Mouse (Mus musculus) yolk sac, embryonic 10.5 days (tissue): ENCODE results near the gene Olfr906.

Experiments
- DNase-seq: peaks from one replicate; pipeline ENCODE4 v3.0.0-alpha.2; 2017; ENCODE audit warnings: low spot score

Olfr906 gene

DNA sequence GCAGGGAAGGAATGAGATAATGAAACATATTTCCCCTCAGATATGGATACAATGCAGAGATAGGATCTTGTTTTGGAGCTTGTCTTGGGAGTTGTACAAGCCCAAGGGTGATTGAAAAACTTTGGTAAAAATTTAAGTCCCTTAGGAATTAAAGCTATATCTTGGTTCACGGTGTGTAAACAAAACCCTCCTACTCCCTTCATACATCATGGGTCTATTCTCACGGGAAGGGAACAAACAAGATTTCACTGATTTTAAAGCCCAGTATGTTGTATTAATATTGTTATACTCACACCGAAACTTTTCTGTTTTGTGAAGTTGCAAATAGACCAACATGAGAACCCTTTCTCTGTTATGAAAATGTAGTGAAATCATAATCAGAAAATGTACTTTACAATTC is at the start of gene Olfr906:
Olfr906 (plus strand) TSS at position 301 of the 400 bp plus-strand sequence.
- DNase-seq: no peak

- DNase-seq: no peak
These were observed 39.5 kb upstream of the Olfr906 start, which contains the start of gene Olfr902 for GRCm38 (mm10) chr9:38447352-38447751. Olfr902 (plus strand) TSS chr9:38447652.

- no peak for DNase-seq
These were observed 24.0 kb upstream of the Olfr906 start, which contains the start of gene Olfr904 for GRCm38 (mm10) chr9:38462844-38463243. Olfr904 (plus strand) TSS chr9:38463144.

DNA sequence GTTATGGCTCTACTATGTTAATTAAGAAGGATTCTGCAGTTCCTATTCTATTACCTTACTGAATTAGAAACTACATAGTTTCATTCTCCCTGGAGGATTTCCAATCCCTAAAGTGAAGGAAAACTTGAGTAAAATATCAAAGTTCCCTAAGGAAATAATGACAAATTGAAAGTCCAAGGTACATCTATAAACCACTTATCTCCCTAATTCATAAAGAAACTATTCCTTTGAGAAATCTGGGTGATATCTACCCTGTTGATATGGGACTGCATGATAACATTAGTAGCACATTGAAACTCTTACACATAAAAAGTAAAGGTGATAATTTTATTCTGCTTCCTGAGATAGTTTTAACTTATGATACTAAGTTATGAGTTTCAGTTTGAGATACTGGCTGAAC is 16.1 kb upstream of the Olfr906 start, which contains the start of gene Olfr905:
Olfr905 (plus strand) TSS at position 301 of the 400 bp plus-strand sequence.
- no peak for DNase-seq

GRCm38 (mm10) chr9:38495501-38495900 is 8.6 kb downstream of the Olfr906 start, which contains the start of gene Olfr907:
Olfr907 (plus strand) TSS chr9:38495801.
- no peak for DNase-seq

DNA sequence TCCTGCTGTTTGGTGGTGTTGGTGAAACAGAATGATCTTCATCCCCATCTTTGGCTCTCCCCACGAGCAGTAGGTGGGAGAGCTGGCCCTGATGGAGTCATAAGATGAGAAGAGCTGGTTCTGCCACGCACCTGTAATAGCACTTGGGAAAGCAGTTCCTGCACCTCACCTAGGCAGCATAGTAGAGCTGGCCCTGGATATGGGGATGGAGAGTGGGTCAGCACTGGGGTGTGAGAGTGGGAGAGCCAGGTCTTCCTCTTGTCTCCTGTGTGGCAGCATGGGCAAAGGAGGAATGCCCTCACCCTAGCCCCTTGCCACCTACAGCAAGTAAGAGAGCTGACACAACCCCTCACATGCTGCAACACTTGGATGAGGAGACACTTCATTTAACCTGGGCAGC is 25.5 kb downstream of the Olfr906 start:
- DNase-seq: no peak

DNA sequence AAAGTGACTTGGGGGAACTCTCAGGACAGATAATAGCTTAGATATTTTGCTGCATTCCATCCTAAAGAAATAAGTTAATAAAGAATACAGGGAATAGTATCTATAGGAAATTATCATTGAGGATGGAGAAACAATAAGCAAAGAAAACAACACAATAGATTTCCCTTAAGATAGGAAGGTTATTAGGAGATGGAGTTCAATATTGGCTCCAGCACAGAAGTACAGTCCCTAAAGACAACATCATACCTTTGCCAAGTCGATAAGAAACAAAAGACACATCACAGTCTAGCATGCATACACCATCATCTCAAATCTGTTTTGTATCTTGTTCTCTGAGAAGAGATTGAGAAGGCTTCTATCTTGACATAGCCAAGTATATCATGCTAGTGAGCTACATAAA is 34.4 kb downstream of the Olfr906 start, which contains the start of gene Olfr911-ps1:
Olfr911-ps1 (plus strand) TSS at position 301 of the 400 bp plus-strand sequence.
- DNase-seq: no peak

DNA sequence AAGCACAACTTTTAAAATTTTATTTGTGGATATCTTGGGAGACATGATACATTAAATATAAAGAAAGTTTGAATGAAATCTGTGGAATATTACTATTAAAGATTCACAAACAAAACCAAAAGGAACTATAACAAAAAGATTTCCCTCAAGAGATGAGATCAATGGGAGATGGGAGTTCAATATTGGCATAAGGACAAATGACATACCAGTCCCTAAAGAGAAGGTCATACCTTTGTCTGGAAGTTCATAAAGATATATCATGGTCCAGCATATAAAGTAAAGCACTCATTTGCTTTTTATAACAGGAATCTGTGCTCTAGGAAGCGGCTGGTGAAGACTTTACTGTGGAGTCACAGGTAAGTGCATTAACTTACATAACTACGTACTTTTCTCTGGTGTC is 50.7 kb downstream of the Olfr906 start, which contains the start of gene Olfr910:
Olfr910 (plus strand) TSS at position 301 of the 400 bp plus-strand sequence.
- DNase-seq: no peak
